Mouse (Mus musculus): ENCODE measurements around the gene Cpne4. TPM values are rescaled to one million over a fixed set of nuclear protein-coding genes. Genes with fewer than 3 reads are reported as not detected.

Cpne4 gene
- 0.87 and 2.0 TPM in 2 replicates for polyA plus RNA-seq (2014; fragmentation: Nextera tagmentation; extraction: Ambion mirVana)

- DNase-seq (ENCODE audit: low spot score), result no peak
These were observed at the start of gene Cpne4 for GRCm38 (mm10) chr9:104546986-104547385. Gene Cpne4 (plus strand): TSS chr9:104547286.

GRCm38 (mm10) chr9:104515187-104515586, 31.9 kb upstream of the Cpne4 start:
- 85% methylated on average over 6 of the region's 6 CpGs for WGBS
- Histone ChIP-seq H3K27ac (ENCODE audit: low read depth, low read length) (no peak overlapping the region), H3K9me3 (ENCODE audit: control insufficient read depth, low read length) (no peaks in the 10 kb centered on the region), H3K4me3 (ENCODE audit: low read depth, low read length) (no peak overlapping the region), H3K4me1 (ENCODE audit: control insufficient read depth, insufficient read depth, low read length) (no peaks in the 10 kb centered on the region), H3K27me3 (ENCODE audit: control insufficient read depth, insufficient read depth, low read length) (no peaks in the 10 kb centered on the region), H3K36me3 (ENCODE audit: control insufficient read depth, insufficient read depth, low read length) (no peaks in the 10 kb centered on the region), H3K9ac (ENCODE audit: low read length) (no peak overlapping the region), H3K4me2 (ENCODE audit: low read depth) (no peak overlapping the region)
- no peak for DNase-seq (ENCODE audit: low spot score)
- no peak for ATAC-seq (ENCODE audit: insufficient read depth, low FRiP score, low TSS enrichment)

More at GRCm38 (mm10) chr9:104546986-104547385, at the start of gene Cpne4:
- no peaks in the 10 kb centered on the region for H3K9me3 ChIP-seq (ENCODE audit: control insufficient read depth, low read length)
- ATAC-seq (ENCODE audit: insufficient read depth, low FRiP score, low TSS enrichment), result no peak
- 94% methylated on average over 2 of the region's 2 CpGs for WGBS
- H3K4me1 ChIP-seq (ENCODE audit: control insufficient read depth, insufficient read depth, low read length), result no peaks in the 10 kb centered on the region
- no peaks in the 10 kb centered on the region for H3K27me3 ChIP-seq (ENCODE audit: control insufficient read depth, insufficient read depth, low read length)
- H3K4me2 ChIP-seq (ENCODE audit: low read depth), result no peak within 1 kb of the TSS
- H3K27ac ChIP-seq (ENCODE audit: low read depth, low read length), result no peak within 1 kb of the TSS
- no peaks in the 10 kb centered on the region for H3K36me3 ChIP-seq (ENCODE audit: control insufficient read depth, insufficient read depth, low read length)
- H3K9ac ChIP-seq (ENCODE audit: low read length), result no peak within 1 kb of the TSS
- H3K4me3 ChIP-seq (ENCODE audit: low read depth, low read length), result no peak within 1 kb of the TSS

- H3K27ac ChIP-seq (ENCODE audit: low read depth, low read length), result no peak overlapping the region
- no peaks in the 10 kb centered on the region for H3K27me3 ChIP-seq (ENCODE audit: control insufficient read depth, insufficient read depth, low read length)
- H3K4me1 ChIP-seq (ENCODE audit: control insufficient read depth, insufficient read depth, low read length), result no peaks in the 10 kb centered on the region
- no peak overlapping the region for H3K4me3 ChIP-seq (ENCODE audit: low read depth, low read length)
- ATAC-seq (ENCODE audit: insufficient read depth, low FRiP score, low TSS enrichment) (no peak), DNase-seq (ENCODE audit: low spot score) (no peak)
- WGBS, result 59% methylated on average over 6 of the region's 6 CpGs
- no peaks in the 10 kb centered on the region for H3K36me3 ChIP-seq (ENCODE audit: control insufficient read depth, insufficient read depth, low read length)
- no peak overlapping the region for H3K9ac ChIP-seq (ENCODE audit: low read length)
- no peaks in the 10 kb centered on the region for H3K9me3 ChIP-seq (ENCODE audit: control insufficient read depth, low read length)
- no peak overlapping the region for H3K4me2 ChIP-seq (ENCODE audit: low read depth)
These were observed 11.6 kb upstream of the Cpne4 start for GRCm38 (mm10) chr9:104535508-104535907.

- DNase-seq (ENCODE audit: low spot score) (no peak), ATAC-seq (ENCODE audit: insufficient read depth, low FRiP score, low TSS enrichment) (no peak)
- Histone ChIP-seq H3K4me2 (ENCODE audit: low read depth) (no peak overlapping the region), H3K4me3 (ENCODE audit: low read depth, low read length) (no peak overlapping the region), H3K9me3 (ENCODE audit: control insufficient read depth, low read length) (no peaks in the 10 kb centered on the region), H3K27me3 (ENCODE audit: control insufficient read depth, insufficient read depth, low read length) (peaks cover 12% of the 10 kb centered on the region), H3K36me3 (ENCODE audit: control insufficient read depth, insufficient read depth, low read length) (no peaks in the 10 kb centered on the region), H3K4me1 (ENCODE audit: control insufficient read depth, insufficient read depth, low read length) (no peaks in the 10 kb centered on the region), H3K9ac (ENCODE audit: low read length) (no peak overlapping the region), H3K27ac (ENCODE audit: low read depth, low read length) (no peak overlapping the region)
- 50% methylated on average over 3 of the region's 3 CpGs for WGBS
These were observed 18.7 kb downstream of the Cpne4 start for GRCm38 (mm10) chr9:104565815-104566214.

GRCm38 (mm10) chr9:104566468-104566867, 19.4 kb downstream of the Cpne4 start:
- ATAC-seq (ENCODE audit: insufficient read depth, low FRiP score, low TSS enrichment) (no peak), DNase-seq (ENCODE audit: low spot score) (no peak)
- H3K9ac ChIP-seq (ENCODE audit: low read length), result no peak overlapping the region
- H3K9me3 ChIP-seq (ENCODE audit: control insufficient read depth, low read length), result no peaks in the 10 kb centered on the region
- H3K4me3 ChIP-seq (ENCODE audit: low read depth, low read length), result no peak overlapping the region
- H3K4me1 ChIP-seq (ENCODE audit: control insufficient read depth, insufficient read depth, low read length), result no peaks in the 10 kb centered on the region
- whole genome bisulfite sequencing, result 86% methylated on average over 5 of the region's 5 CpGs
- H3K36me3 ChIP-seq (ENCODE audit: control insufficient read depth, insufficient read depth, low read length), result no peaks in the 10 kb centered on the region
- no peak overlapping the region for H3K4me2 ChIP-seq (ENCODE audit: low read depth)
- H3K27me3 ChIP-seq (ENCODE audit: control insufficient read depth, insufficient read depth, low read length), result peaks cover 14% of the 10 kb centered on the region
- H3K27ac ChIP-seq (ENCODE audit: low read depth, low read length), result no peak overlapping the region

- no peaks in the 10 kb centered on the region for H3K36me3 ChIP-seq (ENCODE audit: control insufficient read depth, insufficient read depth, low read length)
- H3K4me3 ChIP-seq (ENCODE audit: low read depth, low read length), result no peak overlapping the region
- no peak for DNase-seq (ENCODE audit: low spot score)
- H3K4me2 ChIP-seq (ENCODE audit: low read depth), result no peak overlapping the region
- H3K9me3 ChIP-seq (ENCODE audit: control insufficient read depth, low read length), result no peaks in the 10 kb centered on the region
- H3K27me3 ChIP-seq (ENCODE audit: control insufficient read depth, insufficient read depth, low read length), result peaks cover 14% of the 10 kb centered on the region
- no peak for ATAC-seq (ENCODE audit: insufficient read depth, low FRiP score, low TSS enrichment)
- H3K4me1 ChIP-seq (ENCODE audit: control insufficient read depth, insufficient read depth, low read length), result no peaks in the 10 kb centered on the region
- WGBS, result 79% methylated on average over 7 of the region's 7 CpGs
- no peak overlapping the region for H3K9ac ChIP-seq (ENCODE audit: low read length)
- H3K27ac ChIP-seq (ENCODE audit: low read depth, low read length), result no peak overlapping the region
These were observed 20.0 kb downstream of the Cpne4 start for GRCm38 (mm10) chr9:104567096-104567495.

- Histone ChIP-seq H3K27ac (ENCODE audit: low read depth, low read length) (no peak overlapping the region), H3K27me3 (ENCODE audit: control insufficient read depth, insufficient read depth, low read length) (peaks cover 14% of the 10 kb centered on the region), H3K4me1 (ENCODE audit: control insufficient read depth, insufficient read depth, low read length) (no peaks in the 10 kb centered on the region), H3K4me3 (ENCODE audit: low read depth, low read length) (peak overlapping the region; percentile 12; the same call in 1 of the 2 replicates), H3K4me2 (ENCODE audit: low read depth) (peak overlapping the region; percentile 35), H3K9me3 (ENCODE audit: control insufficient read depth, low read length) (no peaks in the 10 kb centered on the region), H3K36me3 (ENCODE audit: control insufficient read depth, insufficient read depth, low read length) (no peaks in the 10 kb centered on the region), H3K9ac (ENCODE audit: low read length) (no peak overlapping the region)
- DNase-seq (ENCODE audit: low spot score) (peak; percentile 90), ATAC-seq (ENCODE audit: insufficient read depth, low FRiP score, low TSS enrichment) (no peak)
- WGBS, result under 1% methylated on average over 25 of the region's 25 CpGs
These were observed 22.5 kb downstream of the Cpne4 start for GRCm38 (mm10) chr9:104569480-104570167.

GRCm38 (mm10) chr9:104572856-104573255, 25.8 kb downstream of the Cpne4 start:
- H3K36me3 ChIP-seq (ENCODE audit: control insufficient read depth, insufficient read depth, low read length), result no peaks in the 10 kb centered on the region
- WGBS, result 83% methylated on average over 6 of the region's 6 CpGs
- H3K9me3 ChIP-seq (ENCODE audit: control insufficient read depth, low read length), result no peaks in the 10 kb centered on the region
- ATAC-seq (ENCODE audit: insufficient read depth, low FRiP score, low TSS enrichment) (no peak), DNase-seq (ENCODE audit: low spot score) (no peak)
- H3K27ac ChIP-seq (ENCODE audit: low read depth, low read length), result no peak overlapping the region
- H3K4me2 ChIP-seq (ENCODE audit: low read depth), result no peak overlapping the region
- H3K4me3 ChIP-seq (ENCODE audit: low read depth, low read length), result no peak overlapping the region
- no peaks in the 10 kb centered on the region for H3K4me1 ChIP-seq (ENCODE audit: control insufficient read depth, insufficient read depth, low read length)
- H3K27me3 ChIP-seq (ENCODE audit: control insufficient read depth, insufficient read depth, low read length), result peaks cover 14% of the 10 kb centered on the region
- no peak overlapping the region for H3K9ac ChIP-seq (ENCODE audit: low read length)

GRCm38 (mm10) chr9:104574476-104574875, 27.4 kb downstream of the Cpne4 start:
- peak; percentile 63 for ATAC-seq (ENCODE audit: insufficient read depth, low FRiP score, low TSS enrichment)
- Histone ChIP-seq H3K9ac (ENCODE audit: low read length) (no peak overlapping the region), H3K4me3 (ENCODE audit: low read depth, low read length) (no peak overlapping the region), H3K27ac (ENCODE audit: low read depth, low read length) (no peak overlapping the region), H3K9me3 (ENCODE audit: control insufficient read depth, low read length) (no peaks in the 10 kb centered on the region), H3K27me3 (ENCODE audit: control insufficient read depth, insufficient read depth, low read length) (peaks cover 14% of the 10 kb centered on the region), H3K36me3 (ENCODE audit: control insufficient read depth, insufficient read depth, low read length) (no peaks in the 10 kb centered on the region), H3K4me1 (ENCODE audit: control insufficient read depth, insufficient read depth, low read length) (no peaks in the 10 kb centered on the region), H3K4me2 (ENCODE audit: low read depth) (no peak overlapping the region)
- 1% methylated on average over 6 of the region's 6 CpGs for WGBS
- peak; percentile 88 for DNase-seq (ENCODE audit: low spot score)

Measured in neural tube, embryonic 11.5 days (tissue).